Comparison of ENCODE assay signal across 36 mouse cellular contexts in the genomic region with DNA sequence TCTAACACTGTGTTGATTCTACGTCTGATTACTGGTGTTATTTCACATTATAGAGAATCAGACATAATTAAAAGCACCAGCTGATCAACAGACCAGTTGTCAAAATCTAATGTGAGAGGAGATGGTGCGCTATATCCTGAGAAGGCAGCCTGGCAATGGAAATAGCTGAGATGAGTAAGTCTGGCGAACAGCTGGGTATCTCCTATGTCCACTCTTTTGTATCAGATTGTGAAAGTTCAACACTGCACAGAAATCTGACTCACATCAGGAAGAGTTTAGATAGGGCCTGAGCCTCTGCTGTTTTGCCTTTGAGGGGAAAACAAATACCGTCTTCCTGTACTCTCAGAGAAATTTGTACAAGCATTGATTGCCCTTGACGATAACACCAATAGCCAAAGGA.
"Had no signal": no experiment of that assay in that cellular context is flagged by ENCODE, and none has a peak within 500 bp of the region (broad histone marks: within the 10 kb centered on the region; RNA-seq: fewer than 3 reads in every experiment).

No protein-coding gene starts in this region.

- H3K4me2 ChIP-seq: heart, embryonic 11.5 days; heart, embryonic 12.5 days; heart, embryonic 13.5 days; heart, embryonic 15.5 days; hindbrain, embryonic 12.5 days; hindbrain, embryonic 13.5 days; hindbrain, embryonic 14.5 days; hindbrain, embryonic 15.5 days; intestine, embryonic 15.5 days; kidney, embryonic 15.5 days had no signal

- ATAC-seq: hindbrain, embryonic 16.5 days; hindbrain, postnatal 0 days; inflammation-experienced regulatory T-cells, adult 6 months; intestine, embryonic 15.5 days; intestine, embryonic 16.5 days; intestine, postnatal 0 days had no signal

- H3K36me3 ChIP-seq: heart, embryonic 10.5 days; heart, embryonic 12.5 days; heart, embryonic 13.5 days; heart, embryonic 15.5 days; hindbrain, embryonic 10.5 days; hindbrain, embryonic 12.5 days; hindbrain, embryonic 13.5 days; hindbrain, embryonic 15.5 days; intestine, embryonic 15.5 days; kidney, embryonic 15.5 days had no signal

- H3K4me1 ChIP-seq: heart, embryonic 10.5 days; heart, embryonic 12.5 days; heart, embryonic 13.5 days; heart, embryonic 15.5 days; hindbrain, embryonic 10.5 days; hindbrain, embryonic 12.5 days; hindbrain, embryonic 13.5 days; hindbrain, embryonic 15.5 days; intestine, embryonic 15.5 days; kidney, embryonic 15.5 days had no signal

- H3K9me3 ChIP-seq: heart, embryonic 10.5 days; heart, embryonic 12.5 days; heart, embryonic 13.5 days; heart, embryonic 15.5 days; hindbrain, embryonic 10.5 days; hindbrain, embryonic 12.5 days; hindbrain, embryonic 13.5 days; hindbrain, embryonic 15.5 days; intestine, embryonic 15.5 days; kidney, embryonic 15.5 days had no signal

- H3K27ac ChIP-seq: heart, embryonic 10.5 days; heart, embryonic 13.5 days; heart, embryonic 15.5 days; hindbrain, embryonic 10.5 days; hindbrain, embryonic 12.5 days; hindbrain, embryonic 13.5 days; hindbrain, embryonic 14.5 days; hindbrain, embryonic 15.5 days; hindbrain, postnatal 0 days; intestine, embryonic 15.5 days; kidney, embryonic 15.5 days; kidney, postnatal 0 days; layer of hippocampus, adult 2 months; left cerebral cortex, adult 2 months had no signal

- DNase-seq: heart, postnatal 10 days; heart, postnatal 14 days; heart, postnatal 36 days; heart, postnatal 4 days; kidney, adult 11 months; kidney, adult 18-20 months; kidney, adult 2 months; kidney, adult 8-10 months; kidney, adult 9 months; kidney, postnatal 10 days; kidney, postnatal 14 days; kidney, postnatal 25 days; kidney, postnatal 36 days; kidney, postnatal 4 days; layer of hippocampus, adult 9-11 months; layer of hippocampus, postnatal 36 days had no signal

- H3K27me3 ChIP-seq: heart, embryonic 12.5 days; heart, embryonic 13.5 days; heart, embryonic 15.5 days; hindbrain, embryonic 12.5 days; hindbrain, embryonic 13.5 days; hindbrain, embryonic 15.5 days; intestine, embryonic 15.5 days; kidney, embryonic 15.5 days had no signal

- H3K9ac ChIP-seq: heart, embryonic 12.5 days; heart, embryonic 13.5 days; heart, embryonic 15.5 days; hindbrain, embryonic 12.5 days; hindbrain, embryonic 13.5 days; hindbrain, embryonic 14.5 days; hindbrain, embryonic 15.5 days; intestine, embryonic 15.5 days; kidney, embryonic 15.5 days had no signal

- H3K4me3 ChIP-seq: heart, embryonic 10.5 days; heart, embryonic 12.5 days; heart, embryonic 13.5 days; heart, embryonic 15.5 days; hindbrain, embryonic 10.5 days; hindbrain, embryonic 12.5 days; hindbrain, embryonic 13.5 days; hindbrain, embryonic 15.5 days; intestine, embryonic 15.5 days; kidney, embryonic 15.5 days; layer of hippocampus, adult 2 months; left cerebral cortex, adult 2 months had no signal
